Mouse (Mus musculus) intestine, embryonic 14.5 days (tissue): ENCODE results near the gene Ccdc102a. TPM values are rescaled to one million over a fixed set of nuclear protein-coding genes. Genes with fewer than 3 reads are reported as not detected.

Experiments
- ATAC-seq: fragments of 200-750 bp; cut with Nextera tagmentation; replicated peaks from 2 replicates; pipeline ENCODE4 v1.8.0; 2017; ENCODE audit warnings: low read depth, moderate number of reproducible peaks, moderate TSS enrichment, moderate library complexity; ENCODE audit not compliant: low FRiP score, low TSS enrichment
- DNase-seq: peaks from one replicate; pipeline ENCODE4 v3.0.0-alpha.2; 2018; ENCODE audit warnings: low spot score
- H3K27ac ChIP-seq: fragments of 300-500 bp; sonication (generic); 2 replicates; pipeline ENCODE4 v1.5.1; 2014; ENCODE audit warnings: low read depth, mild to moderate bottlenecking, control low read depth
- H3K27me3 ChIP-seq: fragments of 300-500 bp; sonication (generic); replicated peaks from 2 replicates; pipeline ENCODE4 v1.6.1; 2014; ENCODE audit warnings: low read length, control low read depth; ENCODE audit not compliant: control insufficient read depth, insufficient read depth
- H3K36me3 ChIP-seq: fragments of 300-500 bp; sonication (generic); 2 replicates; pipeline ENCODE4 v1.6.1; 2014; ENCODE audit warnings: low read length, control low read depth; ENCODE audit not compliant: control insufficient read depth, insufficient read depth
- H3K4me1 ChIP-seq: fragments of 300-500 bp; sonication (generic); replicated peaks from 2 replicates; pipeline ENCODE4 v1.6.1; 2014; ENCODE audit warnings: low read length, control low read depth, mixed read lengths; ENCODE audit not compliant: control insufficient read depth, insufficient read depth
- H3K4me2 ChIP-seq: fragments of 300-500 bp; sonication (generic); 2 replicates; pipeline ENCODE4 v1.6.1; 2014; ENCODE audit warnings: low read length
- H3K4me3 ChIP-seq: fragments of 300-500 bp; sonication (generic); 2 replicates; pipeline ENCODE4 v1.5.1; 2014; ENCODE audit warnings: low read depth, low read length, control low read depth, mixed read lengths
- H3K9ac ChIP-seq: fragments of 300-500 bp; sonication (generic); 2 replicates; pipeline ENCODE4 v1.6.1; 2014; ENCODE audit warnings: mild to moderate bottlenecking, low read length
- H3K9me3 ChIP-seq: fragments of 300-500 bp; sonication (generic); 2 replicates; pipeline ENCODE4 v1.6.1; 2016; ENCODE audit warnings: low read length, control low read depth; ENCODE audit not compliant: control insufficient read depth
- WGBS: fragments of 180-500 bp; shearing (Covaris S2); extraction: QIAGEN DNeasy Blood & Tissue Kit; methylation state at CpG from one replicate; pipeline ENCODE4 v1.1.7; 2014; 5-methylcytosine and 5-hydroxymethylcytosine counted together
- polyA plus RNA-seq: library from polyadenylated mRNA; unstranded; fragments of >200 nt; fragmentation: Nextera tagmentation; extraction: Ambion mirVana; gene quantifications from 2 replicates; pipeline ENCODE4 v1.2.1, GENCODE M21; 2014

Ccdc102a gene
- polyA plus RNA-seq, 1 experiment from 2014 or later: 28.2 TPM

DNA sequence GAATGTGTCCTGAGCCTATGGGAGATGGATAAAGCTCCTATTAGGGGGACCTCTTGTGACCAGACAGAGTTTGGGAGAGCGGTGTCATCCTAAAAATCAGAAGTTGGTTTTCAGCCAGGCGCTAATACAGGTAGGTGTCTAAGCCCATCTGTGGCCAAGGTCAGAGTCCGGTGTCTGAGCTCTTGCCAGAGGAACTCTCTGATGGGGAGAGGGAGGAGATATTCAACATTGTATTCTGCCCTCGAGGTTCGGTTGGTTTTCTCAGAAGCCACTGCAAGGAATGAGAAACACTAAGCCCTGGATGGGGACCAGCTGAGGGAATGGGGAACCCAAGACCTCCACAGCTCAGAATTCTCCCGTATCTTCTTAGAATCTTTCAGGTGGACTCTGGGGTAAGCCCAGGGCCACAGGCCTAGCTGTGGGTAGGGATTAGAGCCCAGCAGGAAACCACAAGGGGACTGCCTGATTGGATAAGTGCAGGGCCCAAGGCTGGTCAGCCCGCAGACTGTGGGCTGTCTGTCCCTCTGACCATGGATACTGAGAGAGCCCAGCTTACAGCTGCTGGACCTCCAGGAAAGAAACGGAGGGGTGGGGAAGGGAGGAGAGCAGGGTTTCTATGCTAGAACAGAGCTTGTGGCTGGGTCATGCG, 1.5 kb downstream of the Ccdc102a start:
- H3K4me2 ChIP-seq: peak overlapping the region; percentile 72
- ATAC-seq: no peak

GRCm38 (mm10) chr8:94914701-94915101, 3.2 kb downstream of the Ccdc102a start:
- Histone ChIP-seq H3K9ac (no peak overlapping the region), H3K4me2 (peak overlapping the region; percentile 28), H3K4me1 (peaks cover 36% of the 10 kb centered on the region), H3K36me3 (peaks cover 22% of the 10 kb centered on the region), H3K27ac (0 out of 2 replicates have a peak overlapping the region, but pooled peaks have one; percentile 16), H3K27me3 (no peaks in the 10 kb centered on the region), H3K4me3 (no peak overlapping the region), H3K9me3 (no peaks in the 10 kb centered on the region)
- DNase-seq (peak; percentile 75), ATAC-seq (no peak)
- WGBS: 32% methylated on average over 3 of the region's 3 CpGs

More for the DNA sequence above, 1.5 kb downstream of the Ccdc102a start:
- Histone ChIP-seq H3K27ac (no peak overlapping the region), H3K4me1 (peaks cover 36% of the 10 kb centered on the region), H3K4me3 (peak overlapping the region; percentile 80), H3K9ac (peak overlapping the region; percentile 53), H3K27me3 (no peaks in the 10 kb centered on the region), H3K9me3 (no peaks in the 10 kb centered on the region), H3K36me3 (peaks cover 15% of the 10 kb centered on the region; the same call in 1 of the 2 replicates)
- 54% methylated on average over 9 of the region's 9 CpGs for WGBS
- no peak for DNase-seq

DNA sequence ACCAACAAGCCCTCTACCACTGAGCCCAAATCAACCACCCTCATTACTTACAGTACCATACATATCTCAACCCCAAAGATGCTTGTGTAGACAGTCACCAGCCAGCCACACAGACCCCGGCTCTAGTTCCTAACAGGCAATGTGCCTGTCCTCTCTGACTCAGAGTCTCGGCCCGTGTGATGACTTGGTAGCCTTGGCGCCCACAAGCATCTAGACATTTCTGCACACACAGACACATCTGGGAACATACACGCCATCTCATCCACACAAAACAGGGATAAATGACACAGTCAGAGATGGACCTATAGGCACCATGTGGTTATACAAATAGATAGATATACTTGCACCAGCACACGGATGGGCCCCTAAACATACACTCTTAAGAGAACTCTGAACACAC, 3.6 kb downstream of the Ccdc102a start:
- Histone ChIP-seq H3K9ac (no peak overlapping the region), H3K4me3 (no peak overlapping the region), H3K27ac (no peak overlapping the region), H3K27me3 (no peaks in the 10 kb centered on the region), H3K9me3 (no peaks in the 10 kb centered on the region), H3K4me2 (peak overlapping the region; percentile 28), H3K4me1 (peaks cover 36% of the 10 kb centered on the region), H3K36me3 (peaks cover 27% of the 10 kb centered on the region)
- WGBS: 67% methylated on average over 6 of the region's 6 CpGs
- ATAC-seq (no peak), DNase-seq (no peak)

DNA sequence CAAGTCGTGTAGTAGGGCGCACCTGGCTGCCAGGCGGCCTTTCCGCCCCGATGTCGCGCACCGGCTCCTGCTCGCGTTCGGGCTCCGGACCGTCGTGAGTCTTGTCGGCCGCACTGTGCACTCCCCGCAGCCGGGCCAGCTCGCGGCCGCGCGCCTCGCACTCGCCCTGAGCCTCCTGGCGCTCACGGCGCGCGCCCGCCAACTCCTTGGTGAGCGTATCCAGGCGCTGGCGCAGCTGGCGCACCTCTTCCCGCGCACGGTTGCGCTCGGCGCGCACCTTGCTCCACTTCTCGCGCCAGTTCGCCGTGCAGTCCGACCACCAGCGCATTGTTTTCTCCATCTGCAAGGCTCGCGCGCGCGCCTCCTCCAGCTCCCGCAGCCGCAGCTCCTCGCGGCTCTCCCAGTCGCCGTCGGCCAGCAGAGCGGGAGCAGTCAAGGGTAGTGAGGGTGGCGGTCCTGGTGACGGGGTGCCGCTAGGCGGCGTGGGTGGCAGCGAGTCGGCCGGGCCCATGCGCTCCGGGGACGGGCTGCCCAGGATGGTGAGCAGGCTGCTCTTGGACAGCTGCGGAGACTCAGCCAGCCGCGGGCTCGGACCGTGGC, 4.7 kb downstream of the Ccdc102a start:
- peak overlapping the region; percentile 46 for H3K4me2 ChIP-seq
- no peaks in the 10 kb centered on the region for H3K27me3 ChIP-seq
- H3K4me1 ChIP-seq: peaks cover 43% of the 10 kb centered on the region
- H3K4me3 ChIP-seq: peak overlapping the region; percentile 24
- H3K36me3 ChIP-seq: peaks cover 38% of the 10 kb centered on the region
- H3K9ac ChIP-seq: 0 out of 2 replicates have a peak overlapping the region, but pooled peaks have one; percentile 16
- no peak overlapping the region for H3K27ac ChIP-seq
- no peaks in the 10 kb centered on the region for H3K9me3 ChIP-seq
- ATAC-seq (peak; percentile 45), DNase-seq (peak; percentile 83)
- 12% methylated on average over 77 of the region's 77 CpGs for WGBS

GRCm38 (mm10) chr8:94908847-94909246, 9.1 kb downstream of the Ccdc102a start:
- Histone ChIP-seq H3K4me2 (no peak overlapping the region), H3K9ac (no peak overlapping the region), H3K36me3 (peaks cover 73% of the 10 kb centered on the region), H3K27ac (no peak overlapping the region), H3K4me3 (no peak overlapping the region), H3K9me3 (no peaks in the 10 kb centered on the region), H3K27me3 (no peaks in the 10 kb centered on the region), H3K4me1 (peaks cover 32% of the 10 kb centered on the region)
- peak; percentile 92 for DNase-seq
- 8% methylated on average over 4 of the region's 4 CpGs for WGBS
- no peak; the same call in 1 of the 2 replicates for ATAC-seq

DNA sequence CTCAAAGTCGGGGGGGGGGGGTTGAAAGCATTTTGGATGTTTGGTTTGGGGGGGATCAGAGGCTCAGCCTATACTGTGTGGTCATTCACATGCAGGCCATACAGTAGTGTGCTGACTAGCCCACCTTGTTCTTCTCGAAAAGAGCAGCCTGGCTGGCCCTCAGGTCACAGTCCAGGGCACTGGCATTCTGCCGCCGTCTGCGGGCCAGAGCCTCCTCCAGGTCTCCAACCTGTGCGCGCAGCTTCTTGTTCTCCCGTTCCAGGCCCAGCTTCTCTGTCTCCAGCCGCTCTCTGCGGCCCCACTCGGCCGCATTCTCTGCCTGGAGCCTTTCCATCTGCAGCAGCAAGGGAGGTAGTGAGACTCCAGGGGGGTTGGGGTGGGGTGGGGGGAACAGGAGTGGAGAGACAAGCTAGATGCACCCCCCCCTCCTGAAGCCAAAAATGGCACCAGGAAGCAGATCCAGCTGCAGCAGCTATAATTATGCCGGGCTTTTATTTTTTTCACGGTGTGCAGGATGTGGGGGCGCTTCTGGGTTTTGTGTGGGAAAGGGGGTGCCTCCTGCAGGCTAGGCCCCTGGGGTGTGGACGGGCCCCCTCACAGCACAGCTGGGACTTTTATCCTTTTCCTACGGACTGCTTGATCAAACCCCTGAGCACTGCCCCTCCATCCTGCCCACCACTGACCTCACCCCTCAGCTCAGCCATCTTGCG, 10.2 kb downstream of the Ccdc102a start:
- ATAC-seq (no peak), DNase-seq (no peak)
- 82% methylated on average over 18 of the region's 18 CpGs for WGBS
- H3K4me1 ChIP-seq: peaks cover 27% of the 10 kb centered on the region
- no peak overlapping the region for H3K4me3 ChIP-seq
- no peak overlapping the region for H3K27ac ChIP-seq
- no peaks in the 10 kb centered on the region for H3K27me3 ChIP-seq
- no peak overlapping the region for H3K4me2 ChIP-seq
- H3K9me3 ChIP-seq: no peaks in the 10 kb centered on the region
- no peak overlapping the region for H3K9ac ChIP-seq
- peaks cover 78% of the 10 kb centered on the region for H3K36me3 ChIP-seq

GRCm38 (mm10) chr8:94904450-94905175, 13.3 kb downstream of the Ccdc102a start:
- no peak overlapping the region for H3K4me3 ChIP-seq
- no peaks in the 10 kb centered on the region for H3K27me3 ChIP-seq
- ATAC-seq (peak; percentile 7; the same call in 1 of the 2 replicates), DNase-seq (peak; percentile 50)
- peaks cover 43% of the 10 kb centered on the region for H3K4me1 ChIP-seq
- no peak overlapping the region for H3K4me2 ChIP-seq
- no peaks in the 10 kb centered on the region for H3K9me3 ChIP-seq
- 61% methylated on average over 9 of the region's 12 CpGs for WGBS
- H3K36me3 ChIP-seq: peaks cover 63% of the 10 kb centered on the region
- no peak overlapping the region for H3K9ac ChIP-seq
- H3K27ac ChIP-seq: peak overlapping the region; percentile 40; the same call in 1 of the 2 replicates

GRCm38 (mm10) chr8:94903709-94904108, 14.2 kb downstream of the Ccdc102a start:
- Histone ChIP-seq H3K27ac (no peak overlapping the region), H3K4me3 (no peak overlapping the region), H3K4me2 (no peak overlapping the region), H3K9ac (no peak overlapping the region), H3K9me3 (no peaks in the 10 kb centered on the region), H3K27me3 (no peaks in the 10 kb centered on the region), H3K36me3 (peaks cover 54% of the 10 kb centered on the region), H3K4me1 (peaks cover 48% of the 10 kb centered on the region)
- 32% methylated on average over 12 of the region's 12 CpGs for whole genome bisulfite sequencing
- DNase-seq (peak; percentile 61), ATAC-seq (no peak)
